ENCODE assay signal across 22 mouse cellular contexts in the genomic region with DNA sequence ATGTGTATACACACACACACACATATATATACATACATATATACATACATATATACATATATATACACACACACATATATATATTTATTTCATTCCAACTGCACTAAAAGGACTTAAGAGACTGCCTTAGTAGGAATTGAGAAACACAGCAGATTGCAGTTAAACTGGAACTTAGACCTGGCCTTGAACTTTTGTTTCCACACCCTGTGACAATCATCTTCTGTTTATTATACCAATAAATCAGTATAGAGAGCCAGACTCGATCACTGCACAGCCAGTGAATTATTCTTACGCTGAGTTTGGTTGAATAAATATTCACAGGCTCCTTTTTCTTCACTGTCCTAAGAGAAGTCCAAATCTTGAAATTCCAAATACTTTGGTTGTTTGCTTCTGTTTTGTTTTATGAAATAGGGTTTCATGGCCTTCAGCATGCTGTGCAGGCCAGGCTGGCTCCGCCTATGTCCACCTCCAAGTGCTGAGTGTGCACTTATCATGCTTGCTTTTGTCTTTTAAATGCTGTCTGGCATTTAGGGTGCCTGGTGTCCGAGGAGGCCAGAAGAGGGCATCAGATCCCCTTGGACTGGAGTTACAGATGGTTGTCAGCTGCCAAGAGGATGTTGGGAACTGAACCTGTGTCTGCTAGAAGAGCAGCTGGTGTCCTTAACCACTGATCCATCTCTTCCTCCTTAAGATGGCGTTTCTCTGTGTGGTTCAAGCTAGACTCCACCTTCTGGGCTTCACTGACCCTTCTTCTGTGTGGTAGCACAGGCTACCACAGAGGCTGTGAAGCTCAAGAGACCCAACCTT. TPM values are rescaled to one million over a fixed set of nuclear protein-coding genes. Genes with fewer than 3 reads are reported as not detected.
A peak's percentile ranks its signal among the peaks of the same experiment; 100 is the strongest.
DNase-seq lines count a peak whose midpoint lies in the region; ATAC-seq and TF ChIP-seq lines count a peak whose summit lies in the region.
"Had no signal": no experiment of that assay in that cellular context is flagged by ENCODE, and none has a peak within 500 bp of the region (broad histone marks: within the 10 kb centered on the region; RNA-seq: fewer than 3 reads in every experiment).

No protein-coding gene starts in this region.

- no peaks in the 10 kb centered on the region for H3K36me3 ChIP-seq in kidney, postnatal 0 days (ENCODE audit: insufficient read depth, low read length)
- no peaks in the 10 kb centered on the region for H3K36me3 ChIP-seq in kidney, embryonic 14.5 days (ENCODE audit: control insufficient read depth, insufficient read depth, low read length)
- no peaks in the 10 kb centered on the region for H3K36me3 ChIP-seq in CH12.LX (replicated peaks in 1 of 2; ENCODE audit: control insufficient read depth in 1 of 2, insufficient read depth in 1 of 2, low read length in 1 of 2)
- H3K36me3 ChIP-seq in small intestine, adult 2 months (ENCODE audit: control insufficient read depth, insufficient read depth, low read length) = peaks cover 39% of the 10 kb centered on the region
- H3K36me3 ChIP-seq: forebrain, embryonic 12.5 days; G1E; heart, embryonic 15.5 days; midbrain, embryonic 12.5 days had no signal

- H3K4me1 ChIP-seq in kidney, postnatal 0 days (replicated peaks; ENCODE audit: insufficient read depth, low read length) = no peaks in the 10 kb centered on the region
- peaks cover 3% of the 10 kb centered on the region; the same call in 1 of the 2 replicates for H3K4me1 ChIP-seq in kidney, embryonic 14.5 days (ENCODE audit: control insufficient read depth, insufficient read depth, low read length)
- no peaks in the 10 kb centered on the region for H3K4me1 ChIP-seq in CH12.LX (ENCODE audit: control insufficient read depth in 1 of 2, insufficient read depth in 2 of 2)
- H3K4me1 ChIP-seq in small intestine, adult 2 months (ENCODE audit: control insufficient read depth, insufficient read depth, insufficient read length, low read length) = peaks cover 36% of the 10 kb centered on the region; the same call in 1 of the 2 replicates
- H3K4me1 ChIP-seq: forebrain, embryonic 12.5 days; heart, embryonic 15.5 days; midbrain, embryonic 12.5 days had no signal

- ATAC-seq in kidney, postnatal 0 days (replicated peaks; ENCODE audit: low FRiP score, low read depth) = no peak
- no peak for ATAC-seq in kidney, embryonic 14.5 days (ENCODE audit: low FRiP score, low TSS enrichment)
- ATAC-seq: activated CD4-positive, CD25-positive, alpha-beta regulatory T cell, adult 4 months; hindbrain, embryonic 16.5 days had no signal

- in situ Hi-C loops in CH12.LX (cut with MboI; ENCODE audit: low pct_ligation_motif_present, low pct_unique_long_range_greater_than_20kb, low sequenced_read_pairs) = loop anchor here (10.0 kb wide), 1 partner anchor 61 kb away; no protein-coding TSS in a partner anchor

- no peak for TF ChIP-seq POLR2A in CH12.LX (IDR thresholded peaks at IDR 0.05; ENCODE audit: low read depth, low read length)
- no peak for TF ChIP-seq POLR2A in small intestine, adult 2 months (IDR thresholded peaks at IDR 0.05; ENCODE audit: low read depth, low read length)

- dilution Hi-C loops in CH12.LX (cut with MboI; ENCODE audit: extremely low pct_ligation_motif_present, extremely low pct_unique_long_range_greater_than_20kb, low sequenced_read_pairs) = no loop called here

- no peak overlapping the region for H3K4me3 ChIP-seq in kidney, postnatal 0 days (replicated peaks; ENCODE audit: low read depth, low read length)
- no peak overlapping the region for H3K4me3 ChIP-seq in kidney, embryonic 14.5 days (ENCODE audit: low read length)
- no peak overlapping the region for H3K4me3 ChIP-seq in CH12.LX (replicated peaks in 1 of 3; ENCODE audit: low read depth in 2 of 3, low read length in 2 of 3, poor library complexity in 1 of 3)
- H3K4me3 ChIP-seq in small intestine, adult 2 months (ENCODE audit: low read depth, low read length) = no peak overlapping the region
- H3K4me3 ChIP-seq: forebrain, embryonic 12.5 days; heart, embryonic 15.5 days; midbrain, embryonic 12.5 days had no signal

- H3K79me2 ChIP-seq in CH12.LX (replicated peaks; ENCODE audit: control insufficient read depth, extremely low read depth, insufficient read depth, poor library complexity, severe bottlenecking) = no peaks in the 10 kb centered on the region

- intact Hi-C loops in heart, postnatal 25 days (cut with DNase I) = no loop called here

- no peak overlapping the region for H3K4me2 ChIP-seq in kidney, postnatal 0 days (ENCODE audit: low read length)
- H3K4me2 ChIP-seq in kidney, embryonic 14.5 days (replicated peaks; ENCODE audit: low read depth, low read length) = no peak overlapping the region
- no peak overlapping the region for H3K4me2 ChIP-seq in CH12.LX (ENCODE audit: insufficient read depth, low read depth, poor library complexity, severe bottlenecking)
- H3K4me2 ChIP-seq: forebrain, embryonic 12.5 days; heart, embryonic 15.5 days; midbrain, embryonic 12.5 days had no signal

- no peaks in the 10 kb centered on the region for H3K27me3 ChIP-seq in kidney, postnatal 0 days (ENCODE audit: insufficient read depth, low read length)
- no peaks in the 10 kb centered on the region for H3K27me3 ChIP-seq in kidney, embryonic 14.5 days (ENCODE audit: control insufficient read depth, insufficient read depth, low read length)
- no peaks in the 10 kb centered on the region for H3K27me3 ChIP-seq in CH12.LX (replicated peaks)
- H3K27me3 ChIP-seq in small intestine, adult 2 months (ENCODE audit: control insufficient read depth, insufficient read depth, low read length) = no peaks in the 10 kb centered on the region
- H3K27me3 ChIP-seq: forebrain, embryonic 12.5 days; heart, embryonic 15.5 days; midbrain, embryonic 12.5 days had no signal

- no peak overlapping the region for H3K9ac ChIP-seq in kidney, postnatal 0 days (ENCODE audit: low read depth, low read length)
- no peak overlapping the region for H3K9ac ChIP-seq in kidney, embryonic 14.5 days (ENCODE audit: low read depth, low read length)
- H3K9ac ChIP-seq in CH12.LX (ENCODE audit: insufficient read depth, low read depth) = no peak overlapping the region
- H3K9ac ChIP-seq: forebrain, embryonic 12.5 days; heart, embryonic 15.5 days; midbrain, embryonic 12.5 days had no signal

- 80% methylated on average over 5 of the region's 5 CpGs for WGBS in kidney, postnatal 0 days
- WGBS in kidney, embryonic 14.5 days = 73% methylated on average over 5 of the region's 5 CpGs
- 39% methylated on average over 5 of the region's 5 CpGs for WGBS in small intestine, adult 2 months

- TF ChIP-seq RAD21 in CH12.LX (IDR thresholded peaks at IDR 0.05; ENCODE audit: low read depth, low read length) = peak; percentile 3

- TF ChIP-seq CTCF in kidney, postnatal 0 days (IDR thresholded peaks at IDR 0.05; ENCODE audit: low read depth) = peak; percentile 34; the same call in 1 of the 2 replicates
- no peak for TF ChIP-seq CTCF in CH12.LX (conservative IDR thresholded peaks at IDR 0.05 in 1 of 2, IDR thresholded peaks at IDR 0.05 in 1 of 2; ENCODE audit: low read depth in 2 of 2, low read length in 2 of 2)
- TF ChIP-seq CTCF in small intestine, adult 2 months (IDR thresholded peaks at IDR 0.05; ENCODE audit: extremely low read depth, insufficient read length, insufficient replicate concordance, low read depth, low read length) = no peak

- 0 out of 2 replicates have a peak overlapping the region, but pooled peaks have one; percentile 21 for H3K27ac ChIP-seq in kidney, postnatal 0 days
- H3K27ac ChIP-seq in kidney, embryonic 14.5 days (ENCODE audit: low read depth, low read length) = no peak overlapping the region
- H3K27ac ChIP-seq in CH12.LX (ENCODE audit: insufficient read depth, low read depth) = no peak overlapping the region
- peak overlapping the region; percentile 90 for H3K27ac ChIP-seq in small intestine, adult 2 months (ENCODE audit: insufficient read depth, low read depth, low read length)
- H3K27ac ChIP-seq: forebrain, embryonic 12.5 days; heart, embryonic 15.5 days; macrophage; midbrain, embryonic 12.5 days had no signal

- H3K9me3 ChIP-seq in kidney, postnatal 0 days (replicated peaks; ENCODE audit: low read length) = no peaks in the 10 kb centered on the region
- no peaks in the 10 kb centered on the region for H3K9me3 ChIP-seq in kidney, embryonic 14.5 days (ENCODE audit: control insufficient read depth, low read length)
- H3K9me3 ChIP-seq in CH12.LX (replicated peaks; ENCODE audit: low read length) = no peaks in the 10 kb centered on the region
- H3K9me3 ChIP-seq: forebrain, embryonic 12.5 days; G1E; heart, embryonic 15.5 days; midbrain, embryonic 12.5 days had no signal

- no peak for TF ChIP-seq EP300 in CH12.LX (IDR thresholded peaks at IDR 0.05; ENCODE audit: low read length)

- DNase-seq in kidney, postnatal 0 days (ENCODE audit: low spot score) = no peak
- DNase-seq in CH12.LX (ENCODE audit: extremely low read depth) = no peak
- peak; percentile 55 for DNase-seq in fat pad, adult 2 months (ENCODE audit: extremely low read depth, low read depth, low spot score)
- no peak for DNase-seq in embryo, embryonic 9.5 days (ENCODE audit: extremely low spot score)
- DNase-seq in heart, postnatal 25 days (ENCODE audit: low spot score) = no peak
- DNase-seq: adrenal gland, postnatal 25 days; cerebellum, adult 18-20 months; cerebellum, postnatal 36 days; gastrocnemius, postnatal 25 days; kidney, adult 8-10 months; kidney, postnatal 36 days; layer of hippocampus, adult 9-11 months; lung, adult 2 months had no signal

TF ChIP-seq in CH12.LX, 34 proteins besides CTCF, POLR2A, EP300 and RAD21:
- TF ChIP-seq MAFK (IDR thresholded peaks at IDR 0.05; ENCODE audit: insufficient replicate concordance, low read length) (0 out of 2 replicates have a peak, but pooled peaks have one; percentile 35), CHD2 (IDR thresholded peaks at IDR 0.05; ENCODE audit: low read length) (no peak)
TF ChIP-seq in CH12.LX: peak in this region for 1.

RNA-seq across cellular contexts. Expression of gene Lima1, which starts 41.4 kb away (rescaled TPM):
- 42.8 and 51.6 TPM in 2 replicates for polyA plus RNA-seq in kidney, postnatal 0 days (2015; fragmentation: Nextera tagmentation; extraction: Ambion mirVana)
- polyA plus RNA-seq in kidney, embryonic 14.5 days (2014; fragmentation: Nextera tagmentation; extraction: Ambion mirVana) = 23.4 and 43.5 TPM in 2 replicates
- total RNA-seq in CH12.LX (2012; rRNA removed) = 16.8 and 18.7 TPM in 2 replicates
- 10.0 and 10.3 TPM in 2 replicates for total RNA-seq in CH12.LX (2014; rRNA removed)
- polyA plus RNA-seq in CH12.LX (2012; ENCODE audit: insufficient read length, low read depth) = 24.4 and 26.9 TPM in 2 replicates
- 26.1 and 47.7 TPM in 2 replicates for polyA plus RNA-seq in small intestine, adult 2 months (2012; rRNA removed)
- 10 to 100 TPM; 17.9 to 20.2 TPM for total RNA-seq in heart, postnatal 25 days (2021)

Comparison
In these comparisons a context has a peak if more than half of its experiments do, and no peak if none do; other contexts are left out.
1. H3K27ac ChIP-seq: peak in kidney, postnatal 0 days (single experiment) and small intestine, adult 2 months (single experiment); none in kidney, embryonic 14.5 days (single experiment) and CH12.LX (single experiment).